Mouse (Mus musculus): Measurements from ENCODE around the gene Fbf1. TPM values are rescaled to one million over a fixed set of nuclear protein-coding genes. Genes with fewer than 3 reads are reported as not detected.

The Fbf1 gene
- polyA plus RNA-seq, 1 experiment from 2014 or later = 35.9 TPM

DNA sequence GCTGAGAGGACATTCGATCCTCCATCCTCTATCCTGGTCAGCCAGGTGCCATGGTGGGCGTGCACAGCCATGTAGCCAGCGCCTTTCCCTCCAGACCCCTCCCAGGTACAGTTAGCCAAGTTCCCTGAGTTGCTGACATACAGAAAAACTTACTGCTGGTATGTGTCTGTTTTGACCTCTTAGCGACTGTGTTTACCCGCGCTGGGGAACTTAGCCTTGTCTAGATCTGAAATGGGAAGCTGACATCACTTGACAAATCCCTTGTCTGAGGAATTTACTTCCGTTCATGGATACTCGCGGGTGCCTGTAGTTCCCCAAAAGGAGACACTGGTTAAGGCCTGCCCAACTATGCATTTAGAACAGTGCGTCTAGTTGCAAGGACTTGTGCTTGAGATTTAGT, 57.4 kb downstream of the Fbf1 start:
- Histone ChIP-seq H3K9ac (peak overlapping the region; percentile 59), H3K4me1 (peaks cover 51% of the 10 kb centered on the region), H3K27ac (peak overlapping the region; percentile 61), H3K9me3 (no peaks in the 10 kb centered on the region), H3K27me3 (peaks cover 47% of the 10 kb centered on the region), H3K36me3 (no peaks in the 10 kb centered on the region), H3K4me3 (peak overlapping the region; percentile 55), H3K4me2 (peak overlapping the region; percentile 82)
- ATAC-seq (ENCODE audit: borderline replicate concordance, extremely low read depth, low FRiP score, low TSS enrichment) = peak; percentile 25
- 13% methylated on average over 10 of the region's 10 CpGs for WGBS

DNA sequence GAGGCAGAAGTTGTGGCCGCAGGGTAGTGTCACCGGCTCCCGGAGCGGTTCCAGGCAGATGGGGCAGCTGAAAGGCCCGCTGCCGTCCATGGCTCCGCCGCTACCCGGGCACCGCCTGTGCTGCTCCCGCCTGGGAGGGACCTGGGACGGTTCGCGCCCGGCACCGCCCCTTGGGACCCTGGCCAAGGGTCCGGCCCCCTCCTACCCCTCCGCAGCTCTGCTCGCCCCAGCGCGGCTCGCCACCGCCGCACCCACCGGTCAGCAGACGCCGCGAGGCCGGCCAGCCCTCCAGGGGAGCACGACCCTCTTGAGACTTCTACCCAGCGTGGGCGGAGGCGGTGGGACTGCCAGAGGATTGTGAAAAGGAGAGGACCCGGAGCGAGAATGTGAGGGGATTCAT, 57.8 kb downstream of the Fbf1 start:
- Histone ChIP-seq H3K9me3 (no peaks in the 10 kb centered on the region), H3K4me2 (peak overlapping the region; percentile 82), H3K27me3 (peaks cover 47% of the 10 kb centered on the region), H3K36me3 (no peaks in the 10 kb centered on the region), H3K4me1 (peaks cover 51% of the 10 kb centered on the region), H3K9ac (peak overlapping the region; percentile 59), H3K4me3 (peak overlapping the region; percentile 55), H3K27ac (peak overlapping the region; percentile 61)
- peak; percentile 78 for ATAC-seq (ENCODE audit: borderline replicate concordance, extremely low read depth, low FRiP score, low TSS enrichment)
- WGBS = 0% methylated on average over 35 of the region's 35 CpGs

DNA sequence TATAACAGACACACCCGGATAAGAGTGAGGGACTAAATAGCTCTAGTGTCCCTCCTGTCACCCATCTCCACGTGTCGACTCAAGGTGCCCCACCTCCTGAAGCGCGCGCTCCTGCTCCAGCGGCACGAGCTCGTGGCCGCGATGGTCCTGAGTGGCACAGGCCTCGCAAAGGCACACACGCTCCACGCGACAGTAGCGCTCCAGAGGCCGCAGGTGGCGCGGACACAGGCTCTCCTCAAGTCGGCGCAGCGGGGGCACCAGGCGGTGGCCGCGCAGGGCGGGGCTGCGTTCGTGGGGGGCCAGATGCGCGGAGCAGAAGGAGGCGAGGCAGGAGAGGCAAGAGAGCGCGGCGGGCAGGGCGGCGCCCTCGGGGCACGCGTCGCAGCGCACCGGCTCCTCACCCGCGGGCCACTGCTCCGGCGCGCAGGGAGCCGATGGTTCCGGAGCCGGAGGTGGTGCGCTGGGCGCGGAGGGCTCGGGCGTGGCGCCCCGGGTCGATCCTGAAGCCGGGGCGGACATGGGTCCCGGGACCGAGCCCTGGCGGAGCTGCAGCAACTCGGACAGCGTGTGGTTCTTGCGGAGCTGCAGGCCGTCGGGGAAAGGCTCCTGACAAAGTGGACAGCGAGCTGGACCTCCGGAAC, 58.4 kb downstream of the Fbf1 start:
- Histone ChIP-seq H3K9ac (peak overlapping the region; percentile 59), H3K27ac (peak overlapping the region; percentile 61), H3K36me3 (no peaks in the 10 kb centered on the region), H3K4me1 (peaks cover 56% of the 10 kb centered on the region), H3K9me3 (no peaks in the 10 kb centered on the region), H3K27me3 (peaks cover 47% of the 10 kb centered on the region), H3K4me3 (peak overlapping the region; percentile 55), H3K4me2 (peak overlapping the region; percentile 82)
- ATAC-seq (ENCODE audit: borderline replicate concordance, extremely low read depth, low FRiP score, low TSS enrichment) = 0 out of 2 replicates have a peak, but pooled peaks have one; percentile 25
- under 1% methylated on average over 70 of the region's 70 CpGs for WGBS

DNA sequence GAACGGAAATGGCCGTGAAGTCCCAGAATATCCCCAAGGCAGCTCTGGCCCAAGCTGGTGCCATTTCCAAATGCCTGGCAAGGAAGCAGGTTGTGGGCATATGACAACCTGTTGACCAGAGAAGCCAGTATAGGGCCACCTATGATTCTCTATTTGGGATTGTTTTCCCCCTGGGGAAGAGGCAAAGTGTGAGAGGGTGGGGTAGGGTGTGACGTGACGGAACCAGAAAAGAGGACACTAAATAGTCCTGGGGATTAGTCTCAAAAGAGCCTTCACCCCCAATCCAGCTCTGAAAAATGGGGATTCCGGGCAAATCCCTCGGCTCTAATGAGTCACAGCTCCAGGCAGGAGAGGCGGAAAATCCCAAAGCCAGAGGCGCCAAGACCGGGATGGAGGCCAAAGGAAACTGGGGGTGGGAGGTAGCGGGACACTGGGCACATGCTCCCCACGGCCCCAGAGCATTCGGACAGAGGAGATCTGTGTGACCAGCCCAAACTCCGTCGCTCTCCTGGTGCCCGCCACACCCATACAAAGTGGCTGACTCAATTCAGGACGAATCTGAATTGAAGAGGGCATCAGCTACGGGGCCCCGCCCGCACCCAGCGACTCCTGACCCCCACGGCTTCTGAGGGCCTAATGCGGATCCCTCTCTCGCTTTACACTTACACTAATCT, 59.4 kb downstream of the Fbf1 start:
- H3K36me3 ChIP-seq = no peaks in the 10 kb centered on the region
- no peaks in the 10 kb centered on the region for H3K9me3 ChIP-seq
- H3K27me3 ChIP-seq = peaks cover 47% of the 10 kb centered on the region
- H3K9ac ChIP-seq = peak overlapping the region; percentile 16; the same call in 1 of the 2 replicates
- WGBS = 8% methylated on average over 23 of the region's 23 CpGs
- H3K4me2 ChIP-seq = peak overlapping the region; percentile 82
- H3K27ac ChIP-seq = peak overlapping the region; percentile 11; the same call in 1 of the 2 replicates
- H3K4me3 ChIP-seq = peak overlapping the region; percentile 55
- peaks cover 66% of the 10 kb centered on the region for H3K4me1 ChIP-seq
- no peak for ATAC-seq (ENCODE audit: borderline replicate concordance, extremely low read depth, low FRiP score, low TSS enrichment)

DNA sequence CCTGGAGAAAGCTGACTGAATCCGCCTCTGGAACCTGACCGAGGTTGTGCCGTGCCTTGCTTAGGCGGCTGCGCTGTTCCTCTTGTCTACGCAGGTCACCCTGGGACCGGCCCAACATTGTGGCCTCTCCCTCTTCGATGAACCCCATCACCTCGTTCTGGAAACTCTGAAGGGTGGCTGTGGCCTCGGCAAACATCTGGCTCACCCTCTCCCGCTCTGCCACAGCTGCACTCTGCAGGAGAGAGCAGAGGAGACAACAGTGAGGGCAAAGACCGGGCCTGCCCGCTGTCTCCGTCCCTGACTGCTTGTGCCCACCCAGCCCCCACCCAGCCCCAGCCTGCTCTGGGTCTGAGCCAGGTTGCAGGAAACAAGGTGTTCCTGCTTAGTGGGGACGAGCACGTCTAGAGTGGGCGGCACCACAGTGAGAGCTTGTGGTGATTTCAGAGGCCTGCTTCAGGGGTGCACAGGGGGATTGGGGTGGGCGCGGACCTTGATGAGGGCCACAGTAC, 60.1 kb downstream of the Fbf1 start:
- Histone ChIP-seq H3K4me3 (peak overlapping the region; percentile 55; the same call in 1 of the 2 replicates), H3K4me1 (peaks cover 73% of the 10 kb centered on the region), H3K4me2 (peak overlapping the region; percentile 82), H3K27me3 (peaks cover 47% of the 10 kb centered on the region), H3K27ac (no peak overlapping the region), H3K9me3 (no peaks in the 10 kb centered on the region), H3K9ac (0 out of 2 replicates have a peak overlapping the region, but pooled peaks have one; percentile 16), H3K36me3 (no peaks in the 10 kb centered on the region)
- ATAC-seq (ENCODE audit: borderline replicate concordance, extremely low read depth, low FRiP score, low TSS enrichment) = no peak
- WGBS = 32% methylated on average over 19 of the region's 19 CpGs

DNA sequence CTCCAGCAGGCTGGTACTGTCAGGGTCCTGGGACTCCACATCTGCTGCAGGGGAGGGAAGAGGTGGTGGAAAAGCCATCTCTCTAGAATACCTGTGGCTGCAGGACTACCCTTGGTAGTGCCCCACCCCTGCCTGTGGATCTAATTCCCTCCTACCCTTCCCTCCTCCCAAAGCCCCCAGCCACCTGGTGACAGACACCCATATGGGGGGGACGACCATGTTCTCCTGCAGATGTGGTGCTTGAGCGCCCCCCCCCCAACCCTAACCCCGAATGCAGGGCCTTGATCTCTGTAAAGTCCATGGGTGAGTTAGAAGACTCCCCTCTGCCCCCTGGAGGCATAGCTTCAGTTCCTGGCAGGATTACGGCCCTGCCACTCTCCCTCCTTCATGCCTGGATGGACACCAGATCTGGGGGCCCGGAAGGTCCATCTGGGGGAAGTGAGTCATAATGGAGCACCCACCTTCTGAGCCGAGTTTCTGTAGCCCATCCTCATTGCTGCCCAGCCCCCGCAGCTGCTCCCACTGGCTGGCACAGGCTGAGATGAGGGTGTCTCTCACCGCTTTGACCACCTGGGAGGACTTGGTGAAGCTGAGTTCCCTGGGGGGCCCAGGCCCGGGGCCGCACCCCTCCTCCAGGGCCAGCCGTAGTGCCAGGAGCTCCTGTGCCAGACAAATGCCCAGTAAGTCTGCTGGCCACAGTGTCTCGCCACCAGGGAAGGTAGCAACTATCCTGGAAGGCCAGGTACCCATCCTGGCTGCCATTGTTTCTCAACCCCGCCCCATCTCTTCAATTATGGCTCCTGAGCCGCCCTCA, 60.8 kb downstream of the Fbf1 start:
- no peaks in the 10 kb centered on the region for H3K9me3 ChIP-seq
- H3K27ac ChIP-seq = no peak overlapping the region
- ATAC-seq (ENCODE audit: borderline replicate concordance, extremely low read depth, low FRiP score, low TSS enrichment) = no peak
- no peaks in the 10 kb centered on the region for H3K36me3 ChIP-seq
- WGBS = 44% methylated on average over 13 of the region's 14 CpGs
- H3K9ac ChIP-seq = peak overlapping the region; percentile 16; the same call in 1 of the 2 replicates
- peak overlapping the region; percentile 82; the same call in 1 of the 2 replicates for H3K4me2 ChIP-seq
- H3K4me1 ChIP-seq = peaks cover 79% of the 10 kb centered on the region
- peaks cover 47% of the 10 kb centered on the region for H3K27me3 ChIP-seq
- H3K4me3 ChIP-seq = peak overlapping the region; percentile 55; the same call in 1 of the 2 replicates

DNA sequence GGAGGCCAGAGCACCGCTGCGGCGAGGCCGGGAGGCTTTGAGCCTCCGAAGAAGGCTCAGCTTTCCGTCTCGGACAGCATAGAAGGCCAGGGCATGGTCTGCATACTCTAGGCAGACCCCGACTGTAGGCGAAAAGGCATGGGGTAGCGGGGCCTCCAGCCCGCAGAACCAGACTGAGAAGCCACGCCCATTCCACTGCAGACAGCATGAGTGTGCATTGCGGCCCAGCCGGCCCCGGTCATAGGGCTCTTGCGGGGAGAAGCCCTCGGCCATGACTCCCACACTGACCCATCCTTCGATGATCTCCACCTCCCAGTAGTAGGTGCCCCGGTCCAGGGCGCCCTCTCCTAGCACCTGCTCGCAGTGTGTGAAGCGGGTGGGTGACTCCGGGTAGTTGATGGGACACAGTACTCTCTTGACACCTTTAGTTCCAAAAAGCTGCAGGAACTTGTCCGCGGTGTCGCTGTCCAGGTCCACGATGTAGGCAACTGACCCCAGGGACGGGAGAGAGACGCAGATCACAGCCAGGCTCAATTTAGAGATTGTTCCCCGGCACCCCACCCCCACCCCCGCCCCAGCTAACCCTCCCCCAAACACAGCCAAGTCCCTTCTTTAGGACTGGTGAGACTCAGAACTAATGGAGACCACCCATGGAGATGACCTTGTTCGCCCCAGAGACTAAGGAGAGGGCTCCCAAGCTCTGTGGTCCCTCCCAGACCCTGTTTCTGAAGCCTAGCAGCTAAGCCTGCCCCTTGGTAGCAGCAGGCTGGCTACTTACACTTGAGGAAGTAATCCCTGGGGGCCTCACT, 61.6 kb downstream of the Fbf1 start:
- Histone ChIP-seq H3K36me3 (no peaks in the 10 kb centered on the region), H3K9ac (no peak overlapping the region), H3K4me2 (peak overlapping the region; percentile 41), H3K9me3 (no peaks in the 10 kb centered on the region), H3K4me1 (peaks cover 87% of the 10 kb centered on the region), H3K4me3 (no peak overlapping the region; the same call in 1 of the 2 replicates), H3K27ac (no peak overlapping the region), H3K27me3 (peaks cover 47% of the 10 kb centered on the region)
- WGBS = 27% methylated on average over 32 of the region's 32 CpGs
- no peak for ATAC-seq (ENCODE audit: borderline replicate concordance, extremely low read depth, low FRiP score, low TSS enrichment)

DNA sequence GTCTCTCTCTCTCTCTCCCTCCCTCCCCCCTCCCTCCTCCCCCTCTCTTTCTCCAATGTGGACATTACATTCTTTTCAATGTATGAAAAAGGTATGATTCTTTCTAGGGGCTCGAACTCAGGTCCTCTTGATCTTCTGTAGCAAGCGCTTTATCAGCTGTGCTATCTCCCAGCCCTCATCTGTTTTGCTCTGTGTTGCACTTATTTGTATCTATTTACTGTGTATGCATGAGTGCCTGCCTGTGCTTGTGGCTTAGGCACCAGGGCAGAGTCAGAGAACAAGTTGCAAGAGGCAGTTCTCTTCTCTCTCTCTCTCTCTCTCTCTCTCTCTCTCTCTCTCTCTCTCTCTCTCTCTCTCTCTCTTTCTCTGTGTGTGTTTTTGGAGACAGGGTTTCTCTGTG, 62.9 kb downstream of the Fbf1 start:
- Histone ChIP-seq H3K27me3 (peaks cover 38% of the 10 kb centered on the region), H3K4me3 (no peak overlapping the region), H3K27ac (no peak overlapping the region), H3K4me2 (no peak overlapping the region), H3K9ac (no peak overlapping the region), H3K36me3 (no peaks in the 10 kb centered on the region), H3K9me3 (no peaks in the 10 kb centered on the region), H3K4me1 (peaks cover 91% of the 10 kb centered on the region)
- ATAC-seq (ENCODE audit: borderline replicate concordance, extremely low read depth, low FRiP score, low TSS enrichment) = no peak
- 95% methylated on average over 2 of the region's 2 CpGs for WGBS

DNA sequence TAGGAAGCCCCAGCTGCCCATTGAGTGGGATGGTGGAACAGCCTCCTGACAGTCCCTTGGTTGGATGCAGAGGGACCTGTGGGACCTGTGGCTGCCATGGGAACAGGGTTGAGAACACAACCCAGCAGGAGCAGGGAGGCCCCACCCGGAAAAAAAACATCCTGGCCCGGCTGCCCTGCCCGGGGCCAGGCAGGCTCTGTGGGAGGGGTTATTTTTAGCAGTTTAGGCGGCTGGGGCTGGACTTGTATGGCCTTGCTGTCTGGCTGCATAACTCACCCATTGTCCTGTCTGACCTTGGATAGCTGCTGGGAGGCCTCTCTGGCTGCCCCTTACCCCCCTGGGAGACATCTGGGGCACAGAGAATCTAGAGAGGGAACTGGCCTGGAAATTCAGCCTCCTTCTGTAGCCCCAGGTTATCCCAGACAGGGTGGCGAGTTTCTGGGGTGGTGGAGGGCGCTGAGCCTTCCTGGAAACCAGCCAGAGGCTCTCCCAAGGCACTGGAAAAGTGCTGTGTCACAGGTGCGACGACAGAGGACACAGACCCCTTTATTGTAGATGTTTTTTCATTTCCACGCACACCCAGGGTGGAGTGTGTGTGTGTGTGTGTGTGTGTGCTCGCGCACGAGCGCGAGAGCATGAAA, 63.8 kb downstream of the Fbf1 start:
- H3K9ac ChIP-seq = no peak overlapping the region
- peaks cover 85% of the 10 kb centered on the region for H3K4me1 ChIP-seq
- no peak overlapping the region for H3K4me3 ChIP-seq
- H3K27me3 ChIP-seq = peaks cover 29% of the 10 kb centered on the region
- H3K9me3 ChIP-seq = no peaks in the 10 kb centered on the region
- H3K27ac ChIP-seq = peak overlapping the region; percentile 91
- WGBS = 33% methylated on average over 14 of the region's 14 CpGs
- peak; percentile 70 for ATAC-seq (ENCODE audit: borderline replicate concordance, extremely low read depth, low FRiP score, low TSS enrichment)
- no peaks in the 10 kb centered on the region for H3K36me3 ChIP-seq
- H3K4me2 ChIP-seq = peak overlapping the region; percentile 17

DNA sequence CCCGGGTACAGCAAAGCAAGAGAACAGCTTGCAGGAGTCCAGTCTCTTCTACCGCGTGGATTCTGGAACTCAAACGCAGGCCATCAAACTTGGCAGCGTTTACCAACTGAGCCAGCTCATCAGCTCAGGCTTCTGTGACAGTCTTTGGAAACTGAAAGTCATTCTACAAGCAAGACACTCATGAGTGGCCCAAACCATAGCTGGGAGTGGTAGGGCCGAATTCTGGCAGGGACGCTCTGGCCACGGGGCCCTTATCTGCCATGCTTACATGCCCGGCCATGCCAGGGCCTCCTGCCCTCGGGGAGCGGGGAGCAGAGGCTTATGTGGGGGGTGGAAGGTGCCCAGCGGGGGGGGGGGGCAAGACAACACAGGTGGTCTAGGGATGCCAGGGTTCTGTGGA, 64.4 kb downstream of the Fbf1 start:
- Histone ChIP-seq H3K4me3 (no peak overlapping the region), H3K27me3 (peaks cover 23% of the 10 kb centered on the region), H3K4me1 (peaks cover 84% of the 10 kb centered on the region), H3K4me2 (peak overlapping the region; percentile 17), H3K36me3 (no peaks in the 10 kb centered on the region), H3K27ac (peak overlapping the region; percentile 91), H3K9me3 (no peaks in the 10 kb centered on the region), H3K9ac (no peak overlapping the region)
- no peak for ATAC-seq (ENCODE audit: borderline replicate concordance, extremely low read depth, low FRiP score, low TSS enrichment)
- WGBS = 56% methylated on average over 11 of the region's 12 CpGs

Data from lung, embryonic 15.5 days (tissue).